Mouse (Mus musculus) frontal cortex, postnatal 14 days (tissue): ENCODE measurements around the gene Rhebl1.
A peak's percentile ranks its signal among the peaks of the same experiment; 100 is the strongest.

ENCODE experiments used
- DNase-seq, 2 experiments: peaks; one replicate each; pipeline ENCODE4 v3.0.0; 2022; ENCODE audit warnings: low spot score in 2 of 2

Rhebl1 gene

GRCm38 (mm10) chr15:98871916-98872888, 22.1 kb downstream of the Rhebl1 start:
- peak; percentile 91 to 92 for DNase-seq

DNA sequence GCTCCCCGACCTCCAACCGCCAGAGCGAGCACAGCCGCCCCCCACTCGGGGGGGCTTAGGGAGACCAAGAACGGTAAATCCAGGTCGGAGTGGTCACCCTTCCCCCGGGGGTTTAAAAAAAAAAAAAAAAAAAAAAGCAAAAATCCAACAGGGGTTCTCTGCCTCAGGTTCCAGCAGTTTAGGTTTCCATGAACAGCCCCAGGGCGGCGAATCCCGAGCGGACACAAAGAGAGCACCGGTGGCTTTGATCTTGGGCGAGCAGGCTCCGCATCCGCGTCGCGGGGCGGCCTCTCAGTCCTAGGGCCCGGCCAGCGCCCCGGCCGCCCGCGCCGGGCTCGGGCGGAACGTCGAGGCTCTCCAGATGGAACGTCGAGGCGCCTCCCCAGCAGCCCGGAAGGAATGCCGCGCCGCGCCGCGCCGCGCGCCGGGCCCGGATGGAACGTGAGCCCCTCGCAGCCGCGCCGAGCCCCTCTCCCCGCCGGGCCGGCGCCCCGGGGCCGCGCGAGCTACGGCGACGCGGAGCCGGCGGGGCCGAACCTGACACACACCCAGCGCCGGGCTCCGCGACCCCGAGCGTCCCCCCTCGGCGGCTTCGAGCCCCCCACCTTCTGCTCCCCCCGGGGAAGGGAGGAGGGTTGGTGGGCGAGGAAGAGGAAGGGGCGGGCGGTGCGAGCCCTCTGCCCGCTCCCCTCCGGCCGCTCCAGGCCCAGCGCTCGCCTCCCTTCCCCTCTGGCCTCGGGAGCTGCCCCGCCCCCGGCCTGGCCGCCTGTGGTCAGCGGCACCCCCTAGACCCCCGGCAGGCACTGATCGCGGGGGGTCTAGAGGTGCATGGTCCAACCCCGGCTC, 23.0 kb downstream of the Rhebl1 start, which contains the start of gene Kmt2d:
Kmt2d (minus strand) TSS at position 135 of the 846 bp plus-strand sequence.
- no peak for DNase-seq

DNA sequence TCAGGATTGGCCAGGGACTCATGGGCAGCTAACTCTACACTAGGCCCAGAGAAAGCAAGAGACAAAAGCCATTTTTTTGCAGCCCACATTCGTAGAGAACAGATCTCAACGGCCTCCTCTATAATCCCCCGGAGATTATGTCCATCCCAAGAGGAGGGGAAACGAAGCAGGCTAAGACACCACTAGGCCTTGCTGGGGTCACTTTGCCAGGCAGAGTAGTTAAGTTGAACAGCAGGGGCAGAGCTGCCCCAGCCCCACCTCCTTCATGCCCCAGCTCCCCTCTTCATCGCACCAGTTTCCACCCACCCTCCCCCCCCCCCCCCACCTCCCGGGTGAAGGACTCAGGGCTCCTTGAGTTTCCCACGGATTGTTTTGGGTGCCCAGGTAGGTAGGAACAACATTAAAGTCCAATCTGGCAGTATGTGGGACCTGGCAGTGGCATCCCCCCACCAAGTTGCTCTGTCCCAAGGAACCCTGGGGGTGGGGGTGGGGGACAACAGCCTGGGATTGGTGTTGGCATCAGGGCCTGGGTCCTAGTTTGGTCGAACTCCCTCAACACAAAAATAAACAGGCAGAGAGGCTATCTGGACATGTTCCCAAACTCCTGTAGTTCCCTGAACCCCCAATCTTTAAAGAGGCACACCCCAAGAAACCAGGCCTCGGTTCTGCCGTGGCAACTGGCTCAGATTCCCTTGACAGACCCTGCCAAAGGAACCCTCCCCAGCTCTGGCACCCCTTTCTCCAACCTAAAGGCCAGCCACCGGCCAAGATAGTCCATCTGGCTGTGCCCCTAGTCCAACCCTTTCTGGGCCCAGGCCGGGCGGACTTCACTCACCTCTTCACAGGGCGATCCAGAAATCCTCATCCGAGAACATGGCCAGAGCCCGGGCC, 23.9 kb downstream of the Rhebl1 start:
- DNase-seq: no peak

DNA sequence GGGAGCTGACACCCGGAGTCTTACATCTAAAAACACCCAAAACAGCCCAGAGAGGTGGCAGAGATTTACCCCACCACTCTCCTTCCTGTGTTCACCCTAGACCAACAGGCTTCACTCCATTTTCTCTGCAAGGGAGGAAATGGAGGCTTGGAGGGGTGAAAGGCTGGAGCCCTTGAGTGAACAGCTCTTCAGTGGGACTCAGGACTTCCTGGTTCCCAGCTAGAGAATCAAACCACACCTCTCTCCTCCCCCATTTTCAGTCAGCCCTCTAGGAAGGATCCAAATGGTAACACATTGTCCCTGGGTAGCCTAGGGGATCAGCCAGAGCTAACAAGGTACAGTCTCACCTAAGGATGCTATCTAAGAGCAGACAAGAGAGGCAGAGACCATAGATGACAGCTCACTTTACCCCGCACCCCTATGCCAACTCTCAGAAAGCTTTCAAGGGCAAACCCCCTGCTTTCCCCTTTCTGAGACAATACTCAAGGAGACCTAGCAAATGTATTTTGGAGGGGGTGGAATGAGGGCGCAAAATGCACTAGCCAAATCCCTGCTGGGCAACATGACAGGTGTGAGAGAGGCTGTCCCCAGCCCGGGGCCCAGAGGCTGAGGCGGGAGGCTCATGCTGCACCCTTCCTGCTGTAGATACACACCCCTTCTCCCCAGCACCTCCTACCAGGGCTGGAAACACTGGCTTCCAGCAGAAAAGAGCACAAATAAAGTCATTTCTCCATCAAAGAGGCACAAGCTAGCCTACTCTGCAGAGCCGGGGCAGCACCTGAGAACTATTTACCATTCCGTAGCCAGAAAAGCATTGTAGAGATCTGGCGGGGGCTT, 24.8 kb downstream of the Rhebl1 start:
- DNase-seq: no peak

DNA sequence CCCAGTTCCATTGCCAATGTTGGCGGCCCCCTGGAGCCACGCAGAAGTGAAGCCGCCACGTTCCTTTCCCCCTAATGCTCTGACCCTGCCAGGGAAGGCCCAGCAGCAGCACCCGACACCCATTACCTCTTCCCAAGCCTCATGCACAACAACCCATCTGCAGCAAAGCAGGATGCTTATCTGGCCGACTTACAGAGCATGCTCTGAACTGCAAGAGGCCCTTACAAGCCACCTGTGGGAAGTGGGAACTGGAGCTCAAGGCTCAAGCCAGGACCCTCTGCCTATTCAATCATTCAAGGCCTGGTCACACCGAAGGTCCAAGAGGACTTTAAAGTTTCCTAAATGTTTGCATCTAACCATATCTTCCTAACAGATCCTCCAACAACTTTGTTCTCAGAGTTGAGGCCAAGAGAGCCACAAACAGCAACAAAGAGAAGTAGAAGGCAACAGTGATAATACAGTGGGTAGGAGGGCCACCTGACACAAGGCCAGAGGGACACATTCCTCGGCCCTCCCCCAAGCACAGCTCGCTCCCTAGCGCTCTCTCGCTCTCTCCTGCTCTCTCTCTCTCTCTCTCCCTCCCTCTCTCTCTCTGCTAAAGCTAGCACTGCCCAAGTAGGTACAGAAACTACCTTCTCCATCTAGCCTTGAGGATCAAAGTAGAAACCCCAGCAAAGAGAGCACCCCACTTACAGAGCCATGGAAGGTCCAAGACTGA, 25.8 kb downstream of the Rhebl1 start:
- no peak for DNase-seq

DNA sequence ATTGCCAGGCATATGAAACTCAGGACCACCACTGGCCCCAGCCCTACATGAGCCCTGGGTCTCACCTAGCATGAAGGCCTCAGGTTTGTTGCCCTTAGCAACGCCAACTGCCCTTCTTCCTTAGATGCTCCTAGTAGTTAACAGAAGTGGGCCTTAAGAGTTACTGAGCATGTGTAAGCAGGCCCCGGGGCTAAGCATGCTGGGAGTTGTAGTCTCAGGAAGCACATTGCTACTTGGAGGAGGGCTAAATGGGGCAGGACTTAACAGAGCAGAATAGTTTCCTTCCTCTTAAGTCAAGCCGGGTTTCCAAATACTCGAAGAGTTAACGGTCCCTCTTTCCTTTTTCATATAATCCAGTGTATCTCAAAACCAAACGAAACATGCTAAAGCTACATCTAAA, 27.0 kb downstream of the Rhebl1 start:
- DNase-seq: no peak

DNA sequence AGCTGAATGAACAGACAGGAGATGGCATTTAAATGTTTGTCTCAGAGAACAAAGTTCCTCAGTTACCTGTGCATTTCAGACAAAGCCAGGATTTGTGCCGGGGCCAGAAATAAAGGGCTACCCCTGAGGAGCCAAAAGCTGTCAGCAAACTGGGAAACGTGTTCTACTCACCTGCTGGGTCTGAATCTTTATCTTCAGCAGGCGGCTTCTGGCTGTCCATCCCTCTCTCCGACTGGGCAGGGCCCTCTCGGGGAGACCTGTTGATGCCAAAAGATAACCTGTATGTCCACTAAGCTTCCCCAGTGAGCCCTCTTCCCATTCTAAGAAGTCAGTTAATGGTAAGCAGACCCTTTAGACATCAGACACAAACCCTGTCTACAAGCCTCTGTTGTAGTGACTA, 27.8 kb downstream of the Rhebl1 start:
- no peak for DNase-seq

- no peak for DNase-seq
Observed at GRCm38 (mm10) chr15:98865771-98866170, 28.6 kb downstream of the Rhebl1 start.

GRCm38 (mm10) chr15:98864951-98865350, 29.4 kb downstream of the Rhebl1 start:
- DNase-seq: no peak

DNA sequence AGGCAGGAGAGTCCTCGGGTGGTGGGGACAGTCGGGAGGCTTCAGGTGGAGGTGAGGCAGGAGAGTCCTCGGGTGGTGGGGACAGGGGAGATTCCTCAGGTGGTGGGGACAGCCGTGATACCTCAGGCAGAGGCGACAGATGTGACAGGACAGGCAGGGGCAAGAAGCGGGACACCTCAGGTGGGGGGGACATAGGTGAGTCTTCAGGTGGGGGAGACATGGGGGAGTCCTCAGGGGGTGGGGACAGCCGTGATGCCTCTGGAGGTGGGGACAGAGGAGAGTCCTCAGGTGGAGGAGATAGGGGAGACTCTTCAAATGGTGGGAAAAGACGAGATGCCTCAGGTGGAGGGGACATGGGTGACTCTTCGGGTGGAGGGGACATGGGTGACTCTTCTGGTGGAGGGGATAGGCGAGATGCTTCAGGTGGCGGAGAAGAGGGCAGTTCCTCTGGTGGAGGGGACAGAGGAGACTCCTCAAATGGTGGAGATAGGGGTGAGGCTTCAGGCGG, 30.8 kb downstream of the Rhebl1 start:
- DNase-seq: no peak

DNA sequence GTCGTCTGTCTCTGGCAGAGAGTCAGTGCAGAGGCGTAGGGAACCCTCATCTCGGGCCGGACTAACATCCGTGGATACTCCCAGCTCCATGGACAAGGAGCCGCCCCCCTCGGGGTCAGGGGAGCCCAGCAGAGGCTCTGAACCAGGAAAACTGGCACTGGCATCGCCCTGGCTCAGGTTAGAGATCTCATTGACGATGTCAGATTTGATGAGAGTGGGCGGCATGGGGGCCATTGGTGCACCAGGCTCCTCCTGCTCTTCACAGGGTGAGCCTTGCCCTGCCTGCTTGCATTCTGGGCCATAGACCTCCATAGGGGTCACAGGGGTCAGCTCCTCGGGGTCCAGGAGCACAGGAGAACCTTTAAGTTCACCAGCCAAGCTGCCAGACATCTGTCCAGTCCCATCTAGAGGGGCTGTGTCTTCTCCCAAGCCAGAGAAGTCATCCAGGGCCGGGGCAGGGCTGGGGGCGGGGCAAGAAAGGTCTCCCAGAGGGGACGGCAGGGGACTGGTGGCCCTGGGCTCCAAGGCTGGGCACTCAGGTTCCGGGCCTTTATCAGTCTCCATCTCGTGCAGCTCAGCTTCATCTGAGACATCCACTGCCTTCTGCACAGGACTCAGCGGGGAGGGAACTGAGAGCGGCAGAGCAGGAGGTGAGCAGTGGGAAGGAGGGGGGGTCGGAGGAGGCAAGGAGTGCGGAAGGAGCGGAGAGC, 32.5 kb downstream of the Rhebl1 start:
- no peak for DNase-seq

- DNase-seq: no peak
Observed at GRCm38 (mm10) chr15:98860921-98861320, 33.4 kb downstream of the Rhebl1 start.

GRCm38 (mm10) chr15:98859319-98860043, 34.9 kb downstream of the Rhebl1 start:
- DNase-seq: no peak

GRCm38 (mm10) chr15:98854214-98854613, 40.1 kb downstream of the Rhebl1 start:
- DNase-seq: no peak

- DNase-seq: no peak
Observed at GRCm38 (mm10) chr15:98853161-98853937, 41.0 kb downstream of the Rhebl1 start.

GRCm38 (mm10) chr15:98852733-98853132, 41.6 kb downstream of the Rhebl1 start:
- DNase-seq: no peak

DNA sequence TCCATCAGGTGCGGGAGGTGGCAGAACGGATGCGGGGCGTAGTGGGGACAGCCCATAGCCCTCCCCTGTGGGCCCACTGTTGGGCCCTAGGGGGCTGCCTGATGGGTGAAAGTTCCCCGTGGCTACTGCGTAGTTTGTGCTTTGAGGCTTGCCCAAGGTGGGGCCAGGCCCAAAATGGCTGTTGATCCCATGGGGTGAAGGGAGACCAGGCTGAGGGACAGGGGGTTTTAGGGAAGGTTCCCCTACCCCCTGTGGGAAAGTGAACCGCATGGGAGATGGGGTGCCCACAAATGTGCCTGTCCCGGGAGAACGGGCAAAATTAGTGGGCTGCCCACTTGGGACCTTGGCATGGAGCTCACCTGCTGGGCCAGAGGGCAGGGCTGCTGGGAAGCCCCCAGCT, 42.3 kb downstream of the Rhebl1 start:
- DNase-seq: no peak
